Mouse (Mus musculus) monocyte, adult 5-6 weeks (primary cell): Measurements from ENCODE around the gene Kncn. TPM values are rescaled to one million over a fixed set of nuclear protein-coding genes. Genes with fewer than 3 reads are reported as not detected.

Experiments
- ATAC-seq: fragments of 153-309, 156-312 bp; replicated peaks from 2 replicates; pipeline ENCODE4 v1.8.0; 2017; ENCODE audit warnings: mild to moderate bottlenecking; ENCODE audit not compliant: low TSS enrichment, insufficient number of reproducible peaks, severe bottlenecking, poor library complexity, low FRiP score
- total RNA-seq: library from RNA; stranded (forward); fragments of 200-1000, 200-491, 200-594 nt; gene quantifications from 3 replicates; pipeline ENCODE4 v1.2.3, GENCODE M21; 2017

Gene Kncn
- total RNA-seq, 1 experiment from 2014 or later = not detected

GRCm38 (mm10) chr4:115869512-115870210, 14.5 kb upstream of the Kncn start:
- ATAC-seq = no peak

GRCm38 (mm10) chr4:115873231-115873630, 11.0 kb upstream of the Kncn start:
- ATAC-seq = no peak

- no peak for ATAC-seq
Observed at GRCm38 (mm10) chr4:115878216-115878678, 6.0 kb upstream of the Kncn start.

GRCm38 (mm10) chr4:115878828-115879227, 5.4 kb upstream of the Kncn start:
- no peak for ATAC-seq

- no peak for ATAC-seq
Observed at GRCm38 (mm10) chr4:115881183-115881582, 3.0 kb upstream of the Kncn start.

- ATAC-seq = no peak
Observed at GRCm38 (mm10) chr4:115882195-115882594, 2.0 kb upstream of the Kncn start.

GRCm38 (mm10) chr4:115885846-115886245, 1.6 kb downstream of the Kncn start:
- ATAC-seq = no peak

GRCm38 (mm10) chr4:115886875-115887274, 2.7 kb downstream of the Kncn start:
- no peak for ATAC-seq

GRCm38 (mm10) chr4:115890066-115890465, 5.9 kb downstream of the Kncn start:
- ATAC-seq = no peak

- ATAC-seq = no peak
Observed at GRCm38 (mm10) chr4:115890553-115890952, 6.4 kb downstream of the Kncn start, which contains the start of gene 6430628N08Rik. TSS of gene 6430628N08Rik (plus strand) at chr4:115890665.

GRCm38 (mm10) chr4:115894281-115894680, 10.1 kb downstream of the Kncn start:
- ATAC-seq = no peak

GRCm38 (mm10) chr4:115897901-115898631, 13.9 kb downstream of the Kncn start:
- ATAC-seq = no peak

GRCm38 (mm10) chr4:115902816-115903215, 18.6 kb downstream of the Kncn start:
- ATAC-seq = no peak

GRCm38 (mm10) chr4:115904375-115904774, 20.2 kb downstream of the Kncn start:
- no peak for ATAC-seq

GRCm38 (mm10) chr4:115905701-115906100, 21.5 kb downstream of the Kncn start:
- ATAC-seq = no peak

- ATAC-seq = no peak
Observed at GRCm38 (mm10) chr4:115906791-115907190, 22.6 kb downstream of the Kncn start.

- no peak for ATAC-seq
Observed at GRCm38 (mm10) chr4:115907994-115908393, 23.8 kb downstream of the Kncn start.

GRCm38 (mm10) chr4:115908641-115909040, 24.4 kb downstream of the Kncn start:
- no peak for ATAC-seq

- no peak for ATAC-seq
Observed at GRCm38 (mm10) chr4:115911586-115911985, 27.4 kb downstream of the Kncn start.

GRCm38 (mm10) chr4:115919911-115920310, 35.7 kb downstream of the Kncn start:
- no peak for ATAC-seq
